Mouse (Mus musculus): ENCODE measurements around the gene Celsr1.

DNA sequence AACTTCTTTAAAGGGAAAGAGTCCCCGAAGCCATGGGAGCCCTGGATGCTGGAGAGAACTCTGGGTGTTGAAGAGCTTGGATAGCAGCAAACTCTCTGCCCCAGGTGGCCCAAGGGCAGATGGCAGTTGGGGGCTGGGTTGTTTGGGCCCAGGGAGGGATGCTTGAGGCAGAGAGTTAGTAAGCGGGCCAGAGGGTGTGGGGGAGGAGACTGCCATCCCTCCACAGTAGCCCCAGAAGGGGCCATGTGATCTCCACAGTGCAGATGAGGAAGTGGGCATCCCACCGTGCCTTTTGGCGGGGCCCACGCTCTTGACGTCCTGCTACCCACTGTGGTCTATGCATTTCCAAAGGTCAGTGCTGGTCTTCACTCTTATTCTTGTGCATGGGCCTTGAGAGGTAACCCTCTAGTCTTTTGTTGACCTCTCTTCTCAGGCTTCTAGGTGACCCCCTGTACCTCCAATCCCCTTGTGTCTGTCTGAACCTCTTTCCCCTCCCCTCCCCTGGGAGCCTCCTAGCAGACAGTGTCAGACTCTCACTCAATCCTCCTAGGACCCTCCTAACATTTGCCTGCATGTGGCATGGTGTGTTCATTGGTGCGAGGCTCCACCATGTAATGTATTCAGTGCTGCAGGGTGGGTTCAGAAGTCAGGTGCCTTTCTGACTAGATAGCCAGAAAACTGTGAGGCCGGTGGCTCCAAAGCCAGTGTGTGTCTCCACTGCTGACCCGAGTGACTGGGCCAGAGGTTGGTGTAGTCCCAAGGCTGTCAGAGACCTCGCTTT lies 35.6 kb upstream of the Celsr1 start:
- TF ChIP-seq GATA1 (IDR thresholded peaks at IDR 0.05; ENCODE audit: borderline replicate concordance, low read length) (no peak), FLI1 (IDR thresholded peaks at IDR 0.05; ENCODE audit: low read length) (no peak)
